Mouse (Mus musculus) CH12.LX (cell line): ENCODE results near the gene Fggy. TPM values are rescaled to one million over a fixed set of nuclear protein-coding genes. Genes with fewer than 3 reads are reported as not detected.

Experiments
- DNase-seq: peaks from one replicate; pipeline ENCODE4 v3.0.0-alpha.2; 2013; ENCODE audit errors: extremely low read depth
- H3K27ac ChIP-seq: 2 replicates; pipeline ENCODE4 v1.5.1; 2012; ENCODE audit warnings: low read depth, mild to moderate bottlenecking, control low read depth, moderate library complexity; ENCODE audit not compliant: insufficient read depth
- H3K27me3 ChIP-seq: replicated peaks from 2 replicates; pipeline ENCODE3; 2012; ENCODE audit warnings: inconsistent platforms
- H3K36me3 ChIP-seq, 2 experiments: replicated peaks in 1 of 2; 2 replicates each; pipeline versions ENCODE3 to v1.6.1; 2012; ENCODE audit warnings: inconsistent platforms in 1 of 2, low read length in 1 of 2, mild to moderate bottlenecking in 1 of 2, mixed read lengths in 1 of 2, moderate library complexity in 1 of 2; ENCODE audit not compliant: control insufficient read depth in 1 of 2, insufficient read depth in 1 of 2
- H3K4me1 ChIP-seq, 2 experiments: 2 replicates each; pipeline ENCODE4 v1.6.1; 2012; ENCODE audit warnings: inconsistent platforms in 1 of 2, moderate library complexity in 1 of 2; ENCODE audit not compliant: insufficient read depth in 2 of 2, control insufficient read depth in 1 of 2
- H3K4me2 ChIP-seq: 2 replicates; pipeline ENCODE4 v1.6.1; 2012; ENCODE audit warnings: low read depth, mild to moderate bottlenecking, control low read depth; ENCODE audit not compliant: poor library complexity, insufficient read depth, severe bottlenecking
- H3K4me3 ChIP-seq, 3 experiments: fragments of 150-350 bp in 1 of 3; sonication (generic) in 1 of 3; replicated peaks in 1 of 3; 2 replicates each; pipeline versions ENCODE3 to v1.5.1; 2011 to 2012; ENCODE audit warnings: low read depth in 2 of 3, low read length in 2 of 3, mild to moderate bottlenecking in 2 of 3, moderate library complexity in 2 of 3, control low read depth in 1 of 3, improper control_type of control experiment in 1 of 3, inconsistent platforms in 1 of 3, mixed read lengths in 1 of 3; ENCODE audit not compliant: poor library complexity in 1 of 3
- H3K79me2 ChIP-seq: replicated peaks from 2 replicates; pipeline ENCODE4 v1.6.1; 2012; ENCODE audit warnings: mild to moderate bottlenecking, moderate library complexity; ENCODE audit not compliant: control insufficient read depth, poor library complexity, insufficient read depth, severe bottlenecking; ENCODE audit errors: extremely low read depth
- H3K9ac ChIP-seq: 2 replicates; pipeline ENCODE4 v1.6.1; 2012; ENCODE audit warnings: low read depth, mild to moderate bottlenecking, control low read depth, moderate library complexity; ENCODE audit not compliant: insufficient read depth
- H3K9me3 ChIP-seq: replicated peaks from 2 replicates; pipeline ENCODE3; 2012; ENCODE audit warnings: low read length, inconsistent platforms, mixed read lengths
- BHLHE40 ChIP-seq: IDR thresholded peaks from 2 replicates; pipeline ENCODE4 v1.6.1; 2011; ENCODE audit warnings: mild to moderate bottlenecking, low read depth, low read length, improper control_type of control experiment
- CHD1 ChIP-seq: IDR thresholded peaks from 2 replicates; pipeline ENCODE4 v1.6.1; 2012; ENCODE audit warnings: low read depth, low read length, improper control_type of control experiment, inconsistent platforms
- CHD2 ChIP-seq: IDR thresholded peaks from 2 replicates; pipeline ENCODE4 v1.6.1; 2011; ENCODE audit warnings: low read length, improper control_type of control experiment
- E2F4 ChIP-seq: IDR thresholded peaks from 2 replicates; pipeline ENCODE4 v1.6.1; 2011; ENCODE audit warnings: low read depth, low read length, improper control_type of control experiment; ENCODE audit not compliant: insufficient replicate concordance
- ELF1 ChIP-seq: IDR thresholded peaks from 2 replicates; pipeline ENCODE4 v1.6.1; 2014; ENCODE audit warnings: low read depth, mild to moderate bottlenecking, inconsistent platforms, low read length, improper control_type of control experiment
- EP300 ChIP-seq: IDR thresholded peaks from 2 replicates; pipeline ENCODE4 v1.6.1; 2011; ENCODE audit warnings: low read length, improper control_type of control experiment
- ETS1 ChIP-seq: conservative IDR thresholded peaks from 2 replicates; pipeline ENCODE4 v1.6.1; 2012; ENCODE audit warnings: low read depth, mild to moderate bottlenecking, inconsistent platforms, low read length, improper control_type of control experiment, moderate library complexity
- HCFC1 ChIP-seq: IDR thresholded peaks from 2 replicates; pipeline ENCODE4 v1.6.1; 2012; ENCODE audit warnings: low read depth, mild to moderate bottlenecking, inconsistent platforms, low read length, improper control_type of control experiment
- IRF4 ChIP-seq: IDR thresholded peaks from 2 replicates; pipeline ENCODE4 v1.6.1; 2014; ENCODE audit warnings: low read depth, mild to moderate bottlenecking, inconsistent platforms, low read length, improper control_type of control experiment
- JUND ChIP-seq: conservative IDR thresholded peaks from 2 replicates; pipeline ENCODE4 v1.6.1; 2011; ENCODE audit warnings: low read depth, low read length, improper control_type of control experiment
- KAT2A ChIP-seq: IDR thresholded peaks from 2 replicates; pipeline ENCODE4 v1.6.1; 2012; ENCODE audit warnings: low read length, improper control_type of control experiment, inconsistent platforms; ENCODE audit not compliant: insufficient replicate concordance
- MAFK ChIP-seq: IDR thresholded peaks from 2 replicates; pipeline ENCODE4 v1.6.1; 2011; ENCODE audit warnings: low read length, improper control_type of control experiment; ENCODE audit not compliant: insufficient replicate concordance
- MAX ChIP-seq: IDR thresholded peaks from 2 replicates; pipeline ENCODE4 v1.6.1; 2011; ENCODE audit warnings: low read length, improper control_type of control experiment
- MAZ ChIP-seq: IDR thresholded peaks from 2 replicates; pipeline ENCODE4 v1.6.1; 2012; ENCODE audit warnings: low read depth, mild to moderate bottlenecking, inconsistent platforms, low read length, improper control_type of control experiment, moderate library complexity
- MEF2A ChIP-seq: IDR thresholded peaks from 2 replicates; pipeline ENCODE4 v1.6.1; 2014; ENCODE audit warnings: low read depth, mild to moderate bottlenecking, inconsistent platforms, low read length, improper control_type of control experiment, borderline replicate concordance
- MXI1 ChIP-seq: IDR thresholded peaks from 2 replicates; pipeline ENCODE4 v1.6.1; 2011; ENCODE audit warnings: mild to moderate bottlenecking, low read depth, low read length, improper control_type of control experiment
- MYC ChIP-seq: IDR thresholded peaks from 2 replicates; pipeline ENCODE4 v1.6.1; 2011; ENCODE audit warnings: low read depth, mild to moderate bottlenecking, improper control_type of control experiment, low read length
- NELFE ChIP-seq: IDR thresholded peaks from 2 replicates; pipeline ENCODE4 v1.6.1; 2011; ENCODE audit warnings: low read depth, low read length, improper control_type of control experiment
- NRF1 ChIP-seq: IDR thresholded peaks from 2 replicates; pipeline ENCODE4 v1.6.1; 2014; ENCODE audit warnings: low read depth, mild to moderate bottlenecking, inconsistent platforms, low read length, improper control_type of control experiment, moderate library complexity
- PAX5 ChIP-seq: IDR thresholded peaks from 2 replicates; pipeline ENCODE4 v1.6.1; 2012; ENCODE audit warnings: low read length, inconsistent platforms, mixed read lengths
- POLR2A ChIP-seq: IDR thresholded peaks from 2 replicates; pipeline ENCODE4 v1.6.1; 2011; ENCODE audit warnings: low read depth, mild to moderate bottlenecking, improper control_type of control experiment, low read length
- POLR2AphosphoS2 ChIP-seq: IDR thresholded peaks from 2 replicates; pipeline ENCODE4 v1.6.1; 2011; ENCODE audit warnings: low read depth, low read length, improper control_type of control experiment
- RAD21 ChIP-seq: IDR thresholded peaks from 2 replicates; pipeline ENCODE4 v1.6.1; 2011; ENCODE audit warnings: low read depth, mild to moderate bottlenecking, low read length, improper control_type of control experiment, moderate library complexity
- RCOR1 ChIP-seq: conservative IDR thresholded peaks from 2 replicates; pipeline ENCODE4 v1.6.1; 2012; ENCODE audit warnings: low read depth, mild to moderate bottlenecking, inconsistent platforms, low read length, improper control_type of control experiment
- SMC3 ChIP-seq: IDR thresholded peaks from 2 replicates; pipeline ENCODE4 v1.6.1; 2011; ENCODE audit warnings: low read depth, low read length, improper control_type of control experiment
- TBP ChIP-seq: conservative IDR thresholded peaks from 2 replicates; pipeline ENCODE4 v1.6.1; 2011; ENCODE audit warnings: low read depth, low read length, improper control_type of control experiment
- TCF12 ChIP-seq: IDR thresholded peaks from 2 replicates; pipeline ENCODE4 v1.6.1; 2014; ENCODE audit warnings: low read depth, mild to moderate bottlenecking, inconsistent platforms, low read length, improper control_type of control experiment
- UBTF ChIP-seq: IDR thresholded peaks from 2 replicates; pipeline ENCODE4 v1.6.1; 2012; ENCODE audit warnings: low read depth, mild to moderate bottlenecking, inconsistent platforms, low read length, improper control_type of control experiment, moderate library complexity
- USF1 ChIP-seq: IDR thresholded peaks from 2 replicates; pipeline ENCODE4 v1.6.1; 2014; ENCODE audit warnings: low read depth, mild to moderate bottlenecking, inconsistent platforms, low read length, improper control_type of control experiment
- USF2 ChIP-seq: conservative IDR thresholded peaks from 2 replicates; pipeline ENCODE4 v1.6.1; 2011; ENCODE audit warnings: low read depth, low read length, improper control_type of control experiment
- ZKSCAN1 ChIP-seq: IDR thresholded peaks from 2 replicates; pipeline ENCODE4 v1.6.1; 2012; ENCODE audit warnings: low read depth, inconsistent platforms, low read length, improper control_type of control experiment, borderline replicate concordance
- ZMIZ1 ChIP-seq: IDR thresholded peaks from 2 replicates; pipeline ENCODE4 v1.6.1; 2012; ENCODE audit warnings: low read depth, mild to moderate bottlenecking, inconsistent platforms, low read length, improper control_type of control experiment
- dilution Hi-C: fragments of 300-500 bp; cut with MboI; formaldehyde crosslinking; loops from 2 replicates; pipeline ENCODE4 v1.14.3; 2020; ENCODE audit warnings: low sequenced_read_pairs; ENCODE audit not compliant: extremely low pct_unique_long_range_greater_than_20kb, extremely low pct_ligation_motif_present
- in situ Hi-C: fragments of 300-500 bp; cut with MboI; formaldehyde crosslinking; loops from 3 replicates; pipeline ENCODE4 v1.14.3; 2019; ENCODE audit warnings: low sequenced_read_pairs, low pct_ligation_motif_present, low pct_unique_long_range_greater_than_20kb, mixed read lengths
- polyA plus RNA-seq: library from polyadenylated mRNA; unstranded; fragments of >175 nt; gene quantifications from 2 replicates; pipeline ENCODE4 v1.2.1, GENCODE M21; 2012; ENCODE audit warnings: low read depth; ENCODE audit not compliant: insufficient read length
- total RNA-seq, 2 experiments: library from RNA; depleted of rRNA; stranded (reverse); fragments of 300-350 nt in 1 of 2; fragments of >200 nt in 1 of 2; gene quantifications; 2 replicates each; pipeline ENCODE4 v1.2.3; 2012 to 2014

The Fggy gene
- total and polyA plus RNA-seq, 3 experiments: 6.2 to 7.5 (median 6.9) TPM

DNA sequence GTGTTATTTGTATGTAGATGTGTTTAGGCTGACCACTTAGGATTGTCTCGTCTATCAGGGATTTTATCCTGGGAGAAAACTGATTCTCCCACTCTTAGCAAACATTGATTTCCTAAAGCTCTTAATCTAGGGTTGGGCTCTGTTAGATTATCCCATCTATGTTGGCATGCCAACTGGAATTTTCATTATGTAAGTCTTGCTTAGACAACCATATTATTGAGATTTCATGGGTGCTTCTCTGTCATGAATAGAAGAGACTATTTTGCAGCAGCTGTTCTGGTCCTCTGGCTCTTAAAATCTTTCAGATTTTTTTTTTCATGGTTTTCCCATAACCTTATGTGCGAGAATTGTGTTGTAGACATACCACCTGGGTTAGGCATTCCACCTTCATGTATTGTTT lies 119.1 kb downstream of the Fggy start:
- dilution Hi-C loops (no loop called here), in situ Hi-C loops (no loop called here)
- TF ChIP-seq MAX: no peak
- TF ChIP-seq SMC3: no peak
- TF ChIP-seq USF2: no peak
- no peak for TF ChIP-seq POLR2A
- TF ChIP-seq RCOR1: no peak
- TF ChIP-seq MYC: no peak
- TF ChIP-seq ETS1: no peak
- TF ChIP-seq PAX5: no peak
- TF ChIP-seq MEF2A: no peak
- no peak for TF ChIP-seq TBP
- TF ChIP-seq ZMIZ1: no peak
- TF ChIP-seq HCFC1: no peak
- TF ChIP-seq NRF1: no peak
- Histone ChIP-seq H3K27ac (no peak overlapping the region), H3K4me2 (no peak overlapping the region), H3K9ac (no peak overlapping the region), H3K9me3 (no peaks in the 10 kb centered on the region), H3K27me3 (no peaks in the 10 kb centered on the region), H3K4me3 (no peak overlapping the region), H3K79me2 (no peaks in the 10 kb centered on the region), H3K4me1 (peaks cover 9 to 27% of the 10 kb centered on the region in 2 experiments), H3K36me3 (no peaks in the 10 kb centered on the region)
- DNase-seq: no peak

DNA sequence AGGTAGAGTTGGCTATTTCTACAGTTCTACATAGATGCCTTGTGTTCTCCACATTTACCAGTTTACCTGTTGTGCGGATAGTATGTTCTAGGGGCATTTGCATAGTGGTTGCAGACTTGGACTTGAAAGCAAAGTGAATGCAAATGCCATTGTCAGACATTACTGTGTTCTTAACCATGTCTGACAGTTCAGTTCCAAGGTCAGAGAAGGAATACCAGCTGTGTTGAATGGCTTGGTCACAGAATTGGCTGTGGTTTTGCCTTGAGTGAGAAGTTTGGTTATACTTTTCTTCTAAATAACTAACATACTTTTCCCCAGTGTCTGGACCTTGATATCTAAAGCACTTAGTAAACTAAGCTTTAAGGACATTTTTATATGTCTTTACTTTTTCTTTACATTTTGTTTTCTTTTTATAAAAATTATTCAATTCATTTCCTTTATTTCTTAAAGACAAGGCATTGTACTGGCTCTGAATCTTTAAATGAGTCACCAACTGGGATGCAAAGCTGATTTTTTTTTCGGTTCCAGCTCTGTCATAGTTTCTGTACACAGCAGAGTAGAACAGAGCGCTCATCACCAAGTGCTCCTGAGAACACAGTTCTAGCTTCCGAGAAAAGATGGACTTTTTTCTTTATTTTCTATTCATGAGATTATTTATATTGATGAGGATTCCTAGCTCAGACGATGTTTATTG lies 123.6 kb downstream of the Fggy start:
- Histone ChIP-seq H3K9me3 (no peaks in the 10 kb centered on the region), H3K79me2 (no peaks in the 10 kb centered on the region), H3K9ac (no peak overlapping the region), H3K4me2 (peak overlapping the region; percentile 6; the same call in 1 of the 2 replicates), H3K36me3 (no peaks in the 10 kb centered on the region), H3K4me3 (no peak overlapping the region), H3K4me1 (peaks cover 26 to 66% of the 10 kb centered on the region in 2 experiments), H3K27me3 (no peaks in the 10 kb centered on the region), H3K27ac (no peak overlapping the region)
- in situ Hi-C loops (no loop called here), dilution Hi-C loops (no loop called here)
- DNase-seq: peak; percentile 59
- TF ChIP-seq MAZ (no peak), JUND (peak; percentile 63), USF2 (no peak), ELF1 (no peak), CHD1 (no peak), RAD21 (no peak), POLR2AphosphoS2 (no peak), KAT2A (no peak), NRF1 (no peak), EP300 (peak; percentile 85), MYC (no peak), UBTF (no peak), ZKSCAN1 (no peak), PAX5 (no peak), NELFE (no peak), TCF12 (no peak), BHLHE40 (no peak), TBP (no peak), CHD2 (no peak), E2F4 (no peak), MAFK (0 out of 2 replicates have a peak, but pooled peaks have one; percentile 25), ETS1 (no peak), IRF4 (peak; percentile 44; the same call in 1 of the 2 replicates), MEF2A (no peak), MXI1 (no peak), HCFC1 (no peak), USF1 (no peak)
